34 mouse cellular contexts compared by ENCODE assay signal in the genomic region with DNA sequence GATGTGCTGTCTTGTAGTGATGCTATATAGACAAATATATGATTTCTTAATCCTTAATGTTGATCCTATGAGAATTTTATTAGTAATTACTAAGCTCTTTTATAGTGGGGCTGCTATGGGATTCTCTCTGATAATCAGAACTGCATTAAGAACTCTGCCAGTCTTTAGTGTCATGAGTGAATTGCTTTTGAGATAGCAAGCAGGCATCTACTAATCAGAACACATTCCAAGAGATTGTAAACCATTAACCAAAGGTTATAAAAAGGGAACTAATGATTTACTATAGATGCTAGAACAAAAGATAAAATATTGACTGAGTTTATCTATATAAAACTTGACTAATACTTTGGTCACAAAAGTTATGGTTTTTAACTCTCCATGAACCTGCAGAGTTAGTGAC. TPM values are rescaled to one million over a fixed set of nuclear protein-coding genes. Genes with fewer than 3 reads are reported as not detected.
"Had no signal": no experiment of that assay in that cellular context is flagged by ENCODE, and none has a peak within 500 bp of the region (broad histone marks: within the 10 kb centered on the region; RNA-seq: fewer than 3 reads in every experiment).

No protein-coding gene starts in this region.

- H3K27me3 ChIP-seq: limb, embryonic 12.5 days; limb, embryonic 13.5 days; limb, embryonic 15.5 days; liver, embryonic 12.5 days; liver, embryonic 13.5 days; liver, embryonic 15.5 days; lung, embryonic 15.5 days; megakaryocyte, embryonic 14.5 days; midbrain, embryonic 12.5 days; midbrain, embryonic 13.5 days; midbrain, embryonic 15.5 days; neural tube, embryonic 12.5 days had no signal

- ATAC-seq: liver, embryonic 12.5 days; liver, postnatal 0 days; lung, postnatal 0 days; midbrain, embryonic 13.5 days; midbrain, embryonic 15.5 days; midbrain, embryonic 16.5 days had no signal

- H3K27ac ChIP-seq: limb, embryonic 10.5 days; limb, embryonic 12.5 days; limb, embryonic 13.5 days; limb, embryonic 15.5 days; liver, embryonic 12.5 days; liver, embryonic 13.5 days; liver, embryonic 14.5 days; liver, embryonic 15.5 days; lung, embryonic 15.5 days; macrophage; midbrain, embryonic 10.5 days; midbrain, embryonic 12.5 days; midbrain, embryonic 13.5 days; midbrain, embryonic 15.5 days; neural tube, embryonic 12.5 days had no signal

- H3K4me2 ChIP-seq: limb, embryonic 12.5 days; limb, embryonic 13.5 days; limb, embryonic 15.5 days; liver, embryonic 11.5 days; liver, embryonic 12.5 days; liver, embryonic 13.5 days; liver, embryonic 15.5 days; lung, embryonic 14.5 days; lung, embryonic 15.5 days; midbrain, embryonic 11.5 days; midbrain, embryonic 12.5 days; midbrain, embryonic 13.5 days; midbrain, embryonic 15.5 days; neural tube, embryonic 12.5 days had no signal

- H3K9me3 ChIP-seq: limb, embryonic 10.5 days; limb, embryonic 12.5 days; limb, embryonic 13.5 days; limb, embryonic 15.5 days; liver, embryonic 13.5 days; liver, embryonic 15.5 days; lung, embryonic 15.5 days; midbrain, embryonic 10.5 days; midbrain, embryonic 13.5 days; midbrain, embryonic 15.5 days; neural tube, embryonic 12.5 days had no signal

- H3K36me3 ChIP-seq: limb, embryonic 10.5 days; limb, embryonic 12.5 days; limb, embryonic 13.5 days; limb, embryonic 15.5 days; liver, embryonic 12.5 days; liver, embryonic 13.5 days; liver, embryonic 15.5 days; lung, embryonic 15.5 days; midbrain, embryonic 10.5 days; midbrain, embryonic 12.5 days; midbrain, embryonic 13.5 days; midbrain, embryonic 15.5 days; neural tube, embryonic 12.5 days had no signal

- H3K9ac ChIP-seq: limb, embryonic 12.5 days; limb, embryonic 13.5 days; limb, embryonic 15.5 days; liver, embryonic 12.5 days; liver, embryonic 13.5 days; liver, embryonic 14.5 days; liver, embryonic 15.5 days; liver, postnatal 0 days; lung, embryonic 14.5 days; lung, embryonic 15.5 days; midbrain, embryonic 12.5 days; midbrain, embryonic 13.5 days; midbrain, embryonic 15.5 days; neural tube, embryonic 12.5 days had no signal

- DNase-seq: left cerebral cortex, postnatal 4 days; liver; liver, embryonic 13.5 days; liver, postnatal 0 days; lung, adult 18-20 months; lung, adult 2 months; lung, embryonic 14.5 days; lung, postnatal 10 days; lung, postnatal 14 days; lung, postnatal 36 days; lung, postnatal 4 days; midbrain, embryonic 14.5 days had no signal

- H3K4me1 ChIP-seq: limb, embryonic 10.5 days; limb, embryonic 12.5 days; limb, embryonic 13.5 days; limb, embryonic 15.5 days; liver, embryonic 12.5 days; liver, embryonic 13.5 days; liver, embryonic 15.5 days; megakaryocyte, embryonic 14.5 days; midbrain, embryonic 10.5 days; midbrain, embryonic 12.5 days; midbrain, embryonic 13.5 days; midbrain, embryonic 15.5 days; neural tube, embryonic 12.5 days had no signal

- H3K4me3 ChIP-seq: limb, embryonic 10.5 days; limb, embryonic 12.5 days; limb, embryonic 13.5 days; limb, embryonic 15.5 days; liver, embryonic 12.5 days; liver, embryonic 13.5 days; liver, embryonic 15.5 days; lung, embryonic 15.5 days; megakaryocyte, embryonic 14.5 days; midbrain, embryonic 10.5 days; midbrain, embryonic 12.5 days; midbrain, embryonic 13.5 days; midbrain, embryonic 15.5 days; myocyte; neural tube, embryonic 12.5 days had no signal

RNA-seq across cellular contexts. Expression of gene Ccn2, which starts 8.5 kb away (rescaled TPM):
- total RNA-seq: megakaryocyte-erythroid progenitor cell, adult 5-6 weeks; monocyte, adult 5-6 weeks had no signal
